Mouse (Mus musculus): ENCODE results near the gene Trim9.

Gene Trim9

GRCm38 (mm10) chr12:70262271-70262953 lies 85.0 kb downstream of the Trim9 start:
- in situ Hi-C loops (cut with MboI, MseI): no loop called here

- in situ Hi-C loops (cut with MboI, MseI): no loop called here
Observed at GRCm38 (mm10) chr12:70251210-70251884, 96.1 kb downstream of the Trim9 start.

- in situ Hi-C loops (cut with MboI, MseI): no loop called here
Observed at GRCm38 (mm10) chr12:70249616-70250157, 97.7 kb downstream of the Trim9 start.

- in situ Hi-C loops (cut with MboI, MseI): no loop called here
Observed at GRCm38 (mm10) chr12:70247683-70248474, 99.5 kb downstream of the Trim9 start.

- in situ Hi-C loops (cut with MboI, MseI): no loop called here
Observed at GRCm38 (mm10) chr12:70242550-70242949, 104.9 kb downstream of the Trim9 start.

GRCm38 (mm10) chr12:70239741-70240140 lies 107.7 kb downstream of the Trim9 start:
- in situ Hi-C loops (cut with MboI, MseI): loop anchor here (10.0 kb wide), 1 partner anchor 195 kb away; no protein-coding TSS in a partner anchor

GRCm38 (mm10) chr12:70238604-70239003 lies 108.8 kb downstream of the Trim9 start:
- in situ Hi-C loops (cut with MboI, MseI): loop anchor here (10.0 kb wide), 1 partner anchor 196 kb away; no protein-coding TSS in a partner anchor

- in situ Hi-C loops (cut with MboI, MseI): loop anchor here (10.0 kb wide), 1 partner anchor 200 kb away; no protein-coding TSS in a partner anchor
Observed at GRCm38 (mm10) chr12:70234938-70235484, 112.4 kb downstream of the Trim9 start.

- in situ Hi-C loops (cut with MboI, MseI): loop anchor here (10.0 kb wide), 1 partner anchor 200 kb away; no protein-coding TSS in a partner anchor
Observed at GRCm38 (mm10) chr12:70234411-70234810, 113.0 kb downstream of the Trim9 start.

- in situ Hi-C loops (cut with MboI, MseI): loop anchor here (10.0 kb wide), 1 partner anchor 201 kb away; no protein-coding TSS in a partner anchor
Observed at GRCm38 (mm10) chr12:70233637-70234315, 113.6 kb downstream of the Trim9 start.

- in situ Hi-C loops (cut with MboI, MseI): loop anchor here (10.0 kb wide), 1 partner anchor 203 kb away; no protein-coding TSS in a partner anchor
Observed at GRCm38 (mm10) chr12:70232020-70232544, 115.3 kb downstream of the Trim9 start.

- in situ Hi-C loops (cut with MboI, MseI): loop anchor here (10.0 kb wide), 1 partner anchor 204 kb away; no protein-coding TSS in a partner anchor
Observed at GRCm38 (mm10) chr12:70231294-70231693, 116.1 kb downstream of the Trim9 start, which contains the start of gene Pygl. Gene Pygl, minus strand, starts transcription at chr12:70231488.

- in situ Hi-C loops (cut with MboI, MseI): no loop called here
Observed at GRCm38 (mm10) chr12:70228155-70228554, 119.3 kb downstream of the Trim9 start.

GRCm38 (mm10) chr12:70227121-70227932 lies 120.1 kb downstream of the Trim9 start:
- in situ Hi-C loops (cut with MboI, MseI): no loop called here

- in situ Hi-C loops (cut with MboI, MseI): no loop called here
Observed at GRCm38 (mm10) chr12:70226655-70227054, 120.8 kb downstream of the Trim9 start.

- in situ Hi-C loops (cut with MboI, MseI): no loop called here
Observed at GRCm38 (mm10) chr12:70223331-70223730, 124.1 kb downstream of the Trim9 start.

- in situ Hi-C loops (cut with MboI, MseI): no loop called here
Observed at GRCm38 (mm10) chr12:70221425-70221824, 126.0 kb downstream of the Trim9 start.

- in situ Hi-C loops (cut with MboI, MseI): no loop called here
Observed at GRCm38 (mm10) chr12:70218795-70219540, 128.4 kb downstream of the Trim9 start.

Data from T-helper 2 cell (primary cell).